Mouse (Mus musculus) frontal cortex, adult 2 months (tissue): ENCODE results near the gene Gm20481. TPM values are rescaled to one million over a fixed set of nuclear protein-coding genes. Genes with fewer than 3 reads are reported as not detected.
"Not testable (repeated sequence)": the region's sequence is repeated elsewhere in the genome, so short reads cannot be mapped to it uniquely, and the experiment has no call there.

Experiments used
- DNase-seq, 2 experiments: peaks; one replicate each; pipeline ENCODE4 v3.0.0; 2022; ENCODE audit warnings: low spot score in 1 of 2; ENCODE audit errors: extremely low spot score in 1 of 2
- polyA plus RNA-seq: library from polyadenylated mRNA; depleted of rRNA; stranded (reverse); fragments of >200 nt; gene quantifications from 2 replicates; pipeline ENCODE4 v1.2.3, GENCODE M21; 2012

Gene Gm20481
- polyA plus RNA-seq, 1 experiment, result 0.20 TPM

DNA sequence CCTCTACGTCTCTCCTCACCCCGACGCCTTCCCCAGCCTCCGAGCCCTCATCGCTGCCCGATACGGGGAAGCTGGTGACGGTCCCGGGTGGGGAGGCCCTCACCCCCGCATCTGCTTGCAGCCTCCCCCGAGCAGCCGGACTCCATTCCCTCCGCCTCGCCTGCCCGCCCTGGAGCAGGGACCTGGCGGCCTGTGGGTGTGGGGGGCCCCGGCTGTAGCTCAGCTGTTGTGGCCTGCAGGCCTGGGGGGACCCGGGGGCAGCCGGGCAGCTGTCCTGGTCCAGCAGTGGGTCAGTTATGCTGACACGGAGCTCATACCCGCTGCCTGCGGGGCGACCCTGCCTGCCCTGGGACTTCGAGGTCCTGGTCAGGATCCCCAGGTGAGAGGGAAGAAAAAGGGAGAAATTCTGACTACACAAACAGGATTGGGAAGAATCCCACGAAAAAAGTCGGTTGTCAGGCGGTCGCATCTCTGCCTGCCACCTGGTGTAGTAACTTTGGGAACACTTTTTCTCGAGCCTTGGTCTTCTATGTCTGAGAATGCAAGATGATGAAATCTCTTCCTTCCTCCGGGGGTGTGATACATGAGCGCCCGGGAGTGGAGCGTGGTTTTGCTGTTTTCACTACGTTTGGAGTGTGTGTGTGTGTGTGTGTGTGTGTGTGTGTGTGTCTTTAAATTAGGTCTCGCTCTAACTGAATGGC is 31.9 kb downstream of the Gm20481 start:
- DNase-seq, result peak in 1 of 2 experiments; percentile 56

DNA sequence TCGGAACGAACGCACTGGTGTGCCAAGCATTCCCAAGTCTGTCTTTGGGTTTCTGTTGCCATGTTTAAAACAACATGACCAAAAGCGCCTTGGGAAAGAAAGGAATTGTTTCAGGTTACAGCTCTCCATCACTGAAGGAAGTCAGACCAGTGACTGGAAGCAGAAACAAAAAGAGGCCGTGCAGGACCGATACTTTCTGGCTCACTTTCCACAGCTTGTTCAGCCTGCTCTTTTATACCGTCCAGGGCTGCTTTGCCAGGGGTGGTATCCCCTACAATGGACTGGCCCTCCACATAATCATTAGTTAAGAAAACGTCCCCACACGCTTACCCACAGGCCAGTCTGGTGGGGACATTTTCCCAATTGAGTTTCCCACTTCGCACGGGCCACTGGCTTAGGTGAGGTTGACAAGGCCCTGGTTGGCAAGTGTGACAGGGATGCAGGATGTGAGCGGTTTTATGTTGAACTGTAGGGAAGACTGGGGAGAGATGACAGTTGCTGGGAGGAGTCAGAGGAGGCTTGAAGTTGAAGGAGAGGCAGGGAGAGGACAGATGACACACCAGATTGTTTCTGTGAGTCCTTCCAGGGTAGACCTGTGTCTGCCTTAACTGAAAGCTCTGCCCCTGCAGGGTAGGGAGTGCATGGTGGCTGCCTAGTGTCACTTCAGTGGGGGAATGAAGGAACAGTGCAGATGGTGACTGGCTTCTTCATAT is 32.6 kb downstream of the Gm20481 start:
- no peak for DNase-seq

DNA sequence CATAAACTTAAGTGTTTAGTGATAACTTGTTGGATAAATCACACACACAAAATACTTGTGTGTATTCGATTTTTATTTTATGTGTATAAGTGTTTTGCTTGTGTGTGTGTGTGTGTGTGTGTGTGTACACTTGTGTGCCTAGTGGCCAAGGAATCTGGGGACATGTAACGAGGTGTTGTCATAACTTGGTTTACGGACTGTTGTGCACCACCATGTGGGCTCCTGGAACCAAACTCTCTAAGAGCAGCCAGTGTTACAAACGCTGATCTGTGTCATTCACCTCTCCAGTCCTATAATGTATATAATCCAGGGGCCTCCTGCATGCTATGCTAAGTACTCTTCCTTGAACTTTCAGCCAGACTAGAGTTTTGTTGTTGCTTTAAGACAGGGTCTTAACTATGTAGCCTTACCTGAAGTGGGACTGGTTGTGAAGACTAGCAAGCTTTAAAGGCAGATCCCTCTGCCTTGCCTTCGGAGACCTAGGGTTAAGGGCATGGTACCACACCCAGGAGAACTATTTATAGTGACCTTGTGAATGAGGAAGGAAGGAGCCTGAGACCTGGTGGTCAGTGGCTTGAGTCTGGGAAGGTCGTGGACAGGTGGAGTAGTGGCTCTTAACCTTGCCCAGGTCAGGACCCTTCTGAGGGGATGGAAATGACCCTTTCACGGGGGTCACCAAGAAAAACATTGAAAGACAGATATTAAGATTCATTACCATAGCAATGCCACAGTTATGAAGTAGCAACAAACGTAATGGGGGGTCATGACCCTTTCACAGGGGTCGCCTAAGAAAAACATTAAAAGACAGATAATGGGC is 33.5 kb downstream of the Gm20481 start:
- no peak for DNase-seq

DNA sequence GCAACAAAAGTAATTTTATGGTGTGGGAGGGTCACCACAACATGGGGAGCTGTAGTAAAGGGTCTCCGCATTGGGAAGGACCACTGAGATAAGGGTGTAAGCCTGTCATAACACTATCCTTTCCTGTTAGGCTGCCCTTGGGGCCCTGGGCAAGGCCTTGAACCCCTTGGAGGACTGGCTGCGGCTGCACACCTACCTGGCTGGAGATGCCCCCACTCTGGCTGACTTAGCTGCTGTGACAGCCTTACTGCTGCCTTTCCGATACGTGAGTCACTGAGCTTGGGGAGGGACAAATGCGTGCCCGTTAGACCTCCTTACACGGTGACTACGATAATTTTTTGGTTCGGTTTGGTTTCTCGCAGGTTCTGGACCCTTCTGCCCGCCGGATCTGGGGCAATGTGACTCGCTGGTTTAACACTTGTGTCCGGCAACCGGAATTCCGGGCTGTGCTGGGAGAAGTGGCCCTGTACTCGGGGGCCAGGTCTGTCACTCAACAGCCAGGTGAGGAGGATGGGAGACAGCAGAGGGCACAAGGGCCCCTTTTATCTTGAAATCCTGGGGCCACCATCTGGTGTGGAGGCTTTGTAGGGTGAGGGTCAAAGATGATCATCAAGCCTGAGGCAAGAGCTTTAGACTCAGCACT is 34.5 kb downstream of the Gm20481 start:
- DNase-seq, result no peak

DNA sequence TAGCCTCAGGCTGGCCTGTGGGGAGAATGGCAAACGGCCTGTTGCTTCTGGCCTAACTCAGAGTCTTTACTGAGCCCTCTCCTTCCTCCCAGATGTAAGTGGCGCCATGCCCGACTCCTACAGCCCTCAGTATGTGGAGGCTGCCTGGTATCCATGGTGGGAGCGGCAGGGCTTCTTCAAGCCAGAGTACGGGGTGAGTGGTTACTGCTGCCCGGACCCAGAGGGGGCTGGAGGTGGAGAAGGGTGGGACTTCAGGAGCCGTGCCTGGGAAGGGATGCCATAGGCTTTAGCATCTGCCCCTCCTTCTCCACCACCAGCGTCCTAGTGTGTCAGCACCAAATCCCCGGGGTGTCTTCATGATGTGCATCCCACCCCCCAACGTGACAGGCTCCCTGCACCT is 35.4 kb downstream of the Gm20481 start:
- DNase-seq, result no peak

DNA sequence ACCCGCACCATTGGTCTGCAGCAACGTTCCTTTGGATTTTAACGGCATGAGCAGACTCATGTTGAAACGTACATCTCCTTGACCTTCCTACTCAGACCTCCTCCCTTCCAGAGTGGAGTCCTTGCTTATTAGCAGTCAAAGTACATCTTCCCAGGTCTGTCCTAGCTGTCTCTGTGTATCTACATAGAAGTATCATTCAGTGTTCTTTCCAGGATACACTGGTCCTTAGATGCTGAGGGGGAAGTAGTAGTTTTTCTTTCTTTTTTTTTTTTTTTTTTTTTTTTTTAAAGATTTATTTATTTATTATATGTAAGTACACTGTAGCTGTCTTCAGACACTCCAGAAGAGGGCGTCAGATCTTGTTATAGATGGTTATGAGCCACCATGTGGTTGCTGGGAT is 36.2 kb downstream of the Gm20481 start:
- DNase-seq, result not testable (repeated sequence)

DNA sequence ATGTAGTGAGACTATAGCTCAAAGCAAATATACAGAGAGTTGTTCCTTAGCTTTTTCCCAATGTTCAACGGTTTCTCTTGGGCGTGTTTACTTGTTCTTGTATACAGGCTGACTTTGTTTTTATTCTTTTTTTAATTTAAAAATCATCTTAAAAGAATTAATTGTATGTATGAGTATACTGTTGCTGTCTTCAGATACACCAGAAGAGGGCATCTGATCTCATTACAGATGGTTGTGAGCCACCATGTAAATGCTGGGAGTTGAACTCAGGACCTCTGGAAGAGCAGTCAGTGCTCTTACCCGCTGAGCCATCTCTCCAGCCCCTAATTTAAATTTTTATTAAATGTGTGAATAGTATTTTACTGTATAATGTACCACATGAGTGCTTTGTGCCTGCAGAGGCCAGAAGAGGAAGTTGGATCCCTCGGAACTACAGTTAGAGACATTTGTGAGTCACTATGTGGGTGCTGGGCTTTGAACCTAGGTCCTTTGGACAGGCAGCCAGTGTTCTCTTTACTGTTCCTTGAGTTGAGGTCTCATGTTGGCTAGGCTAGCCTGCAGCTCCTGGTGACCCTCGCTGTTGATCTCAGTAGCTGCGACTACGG is 37.8 kb downstream of the Gm20481 start:
- no peak for DNase-seq

DNA sequence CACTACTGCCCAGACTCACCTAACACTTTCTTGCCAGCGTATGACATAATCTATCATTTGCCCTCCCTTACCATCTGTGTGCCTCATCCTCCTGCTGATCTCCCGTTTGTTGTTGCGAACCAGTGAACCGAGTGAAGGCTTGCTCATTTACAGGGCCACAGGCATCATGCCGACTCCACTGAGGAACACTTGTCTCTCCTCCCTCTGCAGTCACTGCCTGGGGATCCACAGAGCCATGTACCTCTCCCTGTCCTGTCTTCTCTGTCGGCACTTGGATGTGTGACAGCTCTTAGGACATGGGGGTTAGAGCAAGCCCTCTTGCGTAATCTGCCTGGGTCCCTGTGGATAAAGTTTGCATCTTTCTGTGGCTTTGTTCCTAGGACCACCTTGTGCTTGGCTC is 39.9 kb downstream of the Gm20481 start:
- DNase-seq, result no peak

DNA sequence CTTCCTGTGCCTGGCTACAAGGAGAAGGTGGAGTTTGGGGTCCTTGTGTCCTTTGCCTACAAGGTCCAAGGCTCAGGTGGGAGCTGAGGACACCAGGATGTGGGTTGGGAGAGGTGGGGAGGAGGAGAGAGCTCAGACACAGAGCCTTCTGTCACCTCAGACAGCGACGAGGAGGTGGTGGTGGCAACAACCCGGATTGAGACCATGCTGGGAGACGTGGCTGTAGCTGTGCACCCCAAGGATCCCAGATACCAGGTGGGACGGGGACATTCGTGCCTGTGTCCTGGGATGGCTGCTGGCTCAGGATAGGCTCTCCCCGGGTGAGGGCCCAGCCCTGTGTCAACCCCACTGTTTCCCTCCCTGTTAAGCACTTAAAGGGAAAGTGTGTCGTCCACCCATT is 41.7 kb downstream of the Gm20481 start:
- no peak for DNase-seq

DNA sequence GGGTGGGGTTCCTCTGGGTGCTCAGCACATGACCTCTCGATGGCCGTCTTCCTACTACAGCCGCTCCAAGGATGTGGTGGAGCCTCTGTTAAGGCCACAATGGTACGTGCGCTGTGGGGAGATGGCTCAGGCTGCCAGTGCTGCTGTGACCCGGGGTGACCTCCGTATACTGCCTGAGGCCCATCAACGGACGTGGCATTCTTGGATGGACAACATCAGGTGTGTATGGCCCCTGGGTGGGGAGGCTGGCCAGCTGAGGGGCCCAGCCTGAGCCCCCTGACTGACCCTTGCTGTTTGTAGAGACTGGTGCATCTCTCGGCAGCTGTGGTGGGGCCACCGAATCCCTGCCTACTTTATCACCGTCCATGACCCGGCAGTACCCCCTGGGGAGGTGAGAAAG is 42.7 kb downstream of the Gm20481 start:
- no peak for DNase-seq

DNA sequence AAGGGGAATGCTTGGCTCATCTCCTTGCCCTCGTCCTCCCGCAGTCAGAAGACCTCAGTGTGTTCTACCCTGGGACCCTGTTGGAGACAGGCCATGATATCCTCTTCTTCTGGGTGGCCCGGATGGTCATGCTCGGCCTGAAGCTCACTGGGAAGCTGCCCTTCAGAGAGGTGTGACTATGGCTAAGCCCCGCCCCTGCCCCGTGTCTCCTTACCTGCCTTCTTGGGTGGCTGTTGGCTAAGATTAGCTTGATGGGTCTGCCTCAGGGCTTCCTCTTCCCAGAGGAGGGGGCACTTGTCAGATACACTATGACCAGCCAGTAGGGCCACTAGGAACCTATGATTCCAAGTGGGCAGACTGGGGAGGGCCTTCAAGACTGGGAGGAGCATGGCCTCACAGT is 43.5 kb downstream of the Gm20481 start:
- DNase-seq, result no peak

DNA sequence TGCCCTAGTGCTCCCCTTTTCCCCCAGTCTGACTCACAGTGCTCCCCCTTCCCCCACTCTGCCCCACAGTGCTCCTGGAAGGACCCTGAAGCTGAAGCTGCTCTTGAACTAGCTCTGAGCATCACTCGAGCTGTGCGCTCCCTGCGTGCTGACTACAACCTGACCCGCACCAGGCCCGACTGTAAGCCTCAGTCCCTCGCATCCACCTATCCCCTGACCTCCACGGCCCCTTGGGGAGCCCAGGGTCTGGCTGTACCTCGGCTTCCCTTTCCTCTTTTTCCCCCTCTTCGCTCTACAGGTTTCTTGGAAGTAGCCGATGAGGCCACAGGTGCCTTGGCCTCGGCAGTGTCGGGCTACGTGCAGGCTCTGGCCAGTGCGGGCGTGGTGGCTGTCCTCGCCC is 45.6 kb downstream of the Gm20481 start:
- DNase-seq, result no peak

DNA sequence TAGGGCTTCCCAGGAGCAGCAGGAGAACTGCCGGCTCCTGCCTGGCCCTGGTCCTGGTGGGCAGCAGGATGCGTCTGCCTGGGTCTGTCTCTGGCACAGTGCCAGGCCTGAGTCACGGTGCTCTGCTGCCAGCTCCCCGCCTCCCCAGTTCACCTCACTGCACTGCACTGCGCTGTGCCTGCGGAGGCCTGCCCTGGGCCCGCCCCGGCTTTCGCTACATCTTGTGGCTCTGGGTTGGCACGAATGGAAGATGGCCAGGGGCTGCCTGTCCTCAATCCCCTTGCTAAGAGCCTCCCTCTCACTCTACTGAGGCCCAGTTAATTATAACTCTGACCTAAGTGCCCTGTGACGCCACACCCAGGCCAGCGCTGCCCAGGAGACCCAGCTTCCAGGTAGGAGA is 46.7 kb downstream of the Gm20481 start, which contains the start of gene Vwa7:
TSS of gene Vwa7 (plus strand) at position 204 of the 400 bp plus-strand sequence.
- DNase-seq, result peak in 1 of 2 experiments; percentile 18

DNA sequence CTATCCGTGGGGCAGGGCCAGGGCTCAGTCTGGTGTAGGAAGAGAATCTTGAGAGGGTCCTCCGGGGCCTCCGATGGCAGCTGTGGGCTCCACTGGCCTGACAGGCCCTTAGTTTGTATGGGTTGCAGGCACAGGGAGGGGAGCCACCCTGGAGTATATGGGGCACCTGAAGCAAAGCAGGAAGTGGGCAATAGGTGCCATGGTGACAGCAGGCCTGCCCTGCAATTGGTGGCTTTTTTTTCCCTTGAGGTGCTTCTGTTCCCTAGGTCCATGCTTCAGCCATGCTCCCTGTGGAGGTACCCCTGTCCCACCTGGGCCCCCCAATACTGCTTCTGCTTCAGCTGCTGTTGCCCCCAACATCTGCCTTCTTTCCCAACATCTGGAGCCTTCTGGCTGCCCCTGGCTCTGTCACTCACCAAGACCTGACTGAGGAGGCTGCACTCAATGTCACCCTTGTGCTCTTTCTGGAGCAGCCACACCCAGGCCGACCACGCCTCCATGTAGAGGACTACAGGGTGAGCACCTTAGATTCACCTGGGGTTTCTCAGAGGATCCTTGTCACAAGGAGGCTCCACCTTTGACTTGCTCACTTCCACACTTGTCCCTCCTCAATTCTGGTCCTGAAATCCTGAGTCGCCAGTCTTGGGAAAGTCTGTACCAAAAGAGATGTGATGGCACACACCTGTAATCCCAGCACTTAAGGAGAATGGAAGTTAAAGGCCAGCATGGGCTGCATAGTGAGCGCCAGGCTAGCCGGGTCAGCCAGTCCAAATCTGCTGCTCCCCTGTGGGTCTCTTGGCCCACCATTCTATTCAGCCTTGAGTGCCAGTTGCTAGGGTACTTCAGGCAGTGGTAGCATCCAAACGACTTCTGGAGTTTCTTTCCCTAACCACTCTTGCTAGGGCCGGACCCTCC is 47.3 kb downstream of the Gm20481 start:
- no peak for DNase-seq

DNA sequence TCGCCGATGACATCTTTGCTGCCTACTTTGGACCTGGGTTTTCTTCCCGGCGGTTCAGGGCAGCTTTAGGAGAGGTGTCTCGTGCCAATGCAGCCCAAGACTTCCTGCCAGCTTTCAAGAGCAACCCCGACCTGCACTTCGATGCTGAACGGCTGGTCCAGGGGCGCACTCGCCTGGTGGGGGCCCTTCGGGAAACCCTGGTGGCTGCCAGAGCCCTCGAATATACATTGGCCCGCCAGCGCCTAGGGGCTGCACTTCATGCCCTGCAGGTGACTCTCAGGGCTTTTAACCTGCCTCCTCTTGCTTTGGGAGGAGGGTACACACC is 48.0 kb downstream of the Gm20481 start:
- DNase-seq, result no peak

DNA sequence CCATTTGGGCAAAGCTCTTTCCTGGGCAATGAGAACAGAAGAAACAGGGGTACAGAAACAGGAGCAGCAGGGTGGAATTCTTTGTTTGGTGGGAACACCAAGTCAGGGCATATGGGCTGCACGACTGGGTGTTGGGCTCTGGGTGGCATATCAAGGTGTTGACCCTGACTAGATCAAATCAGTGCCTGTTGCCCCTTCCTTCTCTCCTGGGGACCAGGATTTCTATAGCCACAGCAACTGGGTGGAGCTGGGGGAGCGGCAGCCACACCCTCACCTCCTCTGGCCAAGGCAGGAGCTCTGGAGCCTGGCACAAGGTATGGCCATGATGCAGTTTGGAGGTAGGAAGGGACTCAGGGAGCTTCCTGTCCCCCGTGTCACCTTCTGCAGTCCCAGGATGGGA is 48.5 kb downstream of the Gm20481 start:
- DNase-seq, result no peak

DNA sequence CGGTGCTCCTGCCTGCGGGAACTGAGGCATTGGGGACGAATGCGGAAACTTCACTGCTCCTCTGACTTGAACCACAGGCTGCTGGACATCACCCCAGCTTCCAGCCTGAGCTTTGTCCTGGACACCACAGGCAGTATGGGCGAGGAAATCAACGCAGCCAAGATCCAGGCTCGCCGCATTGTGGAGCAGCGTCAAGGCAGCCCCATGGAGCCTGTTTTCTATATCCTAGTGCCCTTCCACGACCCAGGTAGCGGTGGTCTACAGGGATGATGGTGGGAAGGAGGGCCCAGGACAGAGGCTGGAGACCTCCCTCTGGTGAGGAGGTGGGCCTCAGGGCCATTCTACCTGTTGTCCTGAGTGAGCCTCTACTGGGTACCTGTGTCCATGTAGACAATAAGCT is 50.2 kb downstream of the Gm20481 start:
- no peak for DNase-seq

DNA sequence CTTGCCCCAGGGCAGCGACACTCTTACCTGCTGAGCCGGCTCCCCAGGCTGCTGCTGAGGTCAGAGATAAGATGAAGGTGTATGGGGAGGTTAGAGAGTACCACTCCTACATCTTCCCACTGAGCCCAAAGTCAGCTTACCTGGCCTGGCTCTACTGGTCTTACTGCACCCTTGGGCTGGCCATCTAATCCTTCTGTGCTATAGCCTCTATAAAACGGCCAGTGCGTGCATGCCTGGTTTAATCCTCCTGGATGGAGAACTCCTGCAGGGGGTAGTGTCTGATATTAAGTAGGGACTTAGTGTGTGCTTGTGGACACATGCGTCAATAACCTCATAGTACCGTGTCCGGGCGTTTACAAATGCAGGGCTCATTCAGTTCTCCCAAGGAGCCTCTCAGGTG is 50.8 kb downstream of the Gm20481 start:
- DNase-seq, result no peak

DNA sequence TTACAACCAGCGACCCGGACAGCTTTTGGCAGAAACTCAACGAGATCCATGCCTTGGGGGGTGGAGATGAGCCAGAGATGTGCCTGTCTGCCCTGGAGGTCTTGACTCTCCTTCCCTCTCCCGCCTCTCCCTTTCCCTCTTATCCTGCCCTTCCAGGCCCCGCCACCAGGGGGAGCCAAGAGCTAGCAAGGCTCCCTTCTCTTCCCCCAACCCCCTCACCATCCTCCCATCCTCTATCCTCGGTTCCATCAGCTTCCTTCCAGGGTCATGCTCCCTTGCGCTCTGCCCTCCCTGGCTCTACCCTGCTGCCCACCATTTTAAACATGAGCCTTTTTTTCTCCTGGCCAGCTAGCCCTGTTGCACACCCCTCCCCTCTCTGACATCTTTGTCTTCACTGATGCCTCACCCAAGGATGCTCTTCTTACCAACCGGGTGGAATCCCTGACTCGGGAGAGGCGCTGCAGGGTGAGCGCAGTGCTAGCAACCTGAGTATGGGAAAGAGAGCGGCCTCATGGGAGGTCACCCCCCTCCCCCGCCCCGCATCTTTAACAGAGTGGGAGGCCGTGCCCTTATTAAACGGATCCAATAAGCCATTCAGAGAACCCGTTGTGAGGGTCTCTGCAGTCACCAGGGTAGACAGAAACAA is 51.6 kb downstream of the Gm20481 start:
- DNase-seq, result peak; percentile 57 to 94
